Mouse (Mus musculus) heart, embryonic 11.5 days (tissue): Measurements from ENCODE around the gene Rnase2b. TPM values are rescaled to one million over a fixed set of nuclear protein-coding genes. Genes with fewer than 3 reads are reported as not detected.
"Not testable (repeated sequence)": the region's sequence is repeated elsewhere in the genome, so short reads cannot be mapped to it uniquely, and the experiment has no call there.

Source experiments
- ATAC-seq: fragments of 200-750 bp; cut with Nextera tagmentation; replicated peaks from 2 replicates; pipeline ENCODE4 v1.8.0; 2017; ENCODE audit warnings: moderate library complexity; ENCODE audit not compliant: insufficient number of reproducible peaks, low FRiP score, low TSS enrichment
- H3K27ac ChIP-seq: fragments of 300-500 bp; sonication (generic); 2 replicates; pipeline ENCODE4 v1.5.1; 2014; ENCODE audit warnings: mild to moderate bottlenecking, low read depth, low read length
- H3K27me3 ChIP-seq: fragments of 300-500 bp; sonication (generic); 2 replicates; pipeline ENCODE4 v1.6.1; 2014; ENCODE audit warnings: mild to moderate bottlenecking, low read length, mixed read lengths; ENCODE audit not compliant: control insufficient read depth, insufficient read depth
- H3K36me3 ChIP-seq: fragments of 300-500 bp; sonication (generic); 2 replicates; pipeline ENCODE4 v1.6.1; 2014; ENCODE audit warnings: mild to moderate bottlenecking, low read length, moderate library complexity, mixed read lengths; ENCODE audit not compliant: control insufficient read depth, insufficient read depth
- H3K4me1 ChIP-seq: fragments of 300-500 bp; sonication (generic); 2 replicates; pipeline ENCODE4 v1.6.1; 2014; ENCODE audit warnings: low read length; ENCODE audit not compliant: control insufficient read depth, insufficient read depth
- H3K4me2 ChIP-seq: fragments of 300-500 bp; sonication (generic); 2 replicates; pipeline ENCODE4 v1.6.1; 2014; ENCODE audit warnings: mild to moderate bottlenecking, moderate library complexity
- H3K4me3 ChIP-seq: fragments of 300-500 bp; sonication (generic); 2 replicates; pipeline ENCODE4 v1.5.1; 2014; ENCODE audit warnings: low read depth, low read length
- H3K9ac ChIP-seq: fragments of 300-500 bp; sonication (generic); 2 replicates; pipeline ENCODE4 v1.6.1; 2014; ENCODE audit warnings: mild to moderate bottlenecking, low read depth, low read length, moderate library complexity
- H3K9me3 ChIP-seq: fragments of 300-500 bp; sonication (generic); replicated peaks from 2 replicates; pipeline ENCODE4 v1.6.1; 2016; ENCODE audit warnings: low read length; ENCODE audit not compliant: control insufficient read depth
- WGBS: fragments of 180-500 bp; shearing (Covaris S2); extraction: QIAGEN DNeasy Blood & Tissue Kit; methylation state at CpG from one replicate; pipeline ENCODE4 v1.1.7; 2014; ENCODE audit not compliant: insufficient replicate concordance; 5-methylcytosine and 5-hydroxymethylcytosine counted together
- polyA plus RNA-seq: library from polyadenylated mRNA; unstranded; fragments of >200 nt; fragmentation: Nextera tagmentation; extraction: Ambion mirVana; gene quantifications from 2 replicates; pipeline ENCODE4 v1.2.1, GENCODE M21; 2014

The Rnase2b gene
- polyA plus RNA-seq, 1 experiment from 2014 or later, result not detected

- no peak overlapping the region for H3K9ac ChIP-seq
- H3K4me1 ChIP-seq, result no peaks in the 10 kb centered on the region
- 89% methylated on average over 1 of the region's 1 CpGs for WGBS
- H3K4me3 ChIP-seq, result no peak overlapping the region
- no peaks in the 10 kb centered on the region for H3K36me3 ChIP-seq
- no peak overlapping the region for H3K27ac ChIP-seq
- H3K4me2 ChIP-seq, result no peak overlapping the region
- H3K27me3 ChIP-seq, result no peaks in the 10 kb centered on the region
- H3K9me3 ChIP-seq, result no peaks in the 10 kb centered on the region
- ATAC-seq, result no peak
Measured at GRCm38 (mm10) chr14:51157072-51157471, 5.0 kb upstream of the Rnase2b start.

GRCm38 (mm10) chr14:51163323-51163722 lies 1.3 kb downstream of the Rnase2b start:
- H3K27ac ChIP-seq, H3K4me3 ChIP-seq, H3K9ac ChIP-seq, H3K4me2 ChIP-seq, H3K9me3 ChIP-seq, ATAC-seq, H3K4me1 ChIP-seq, H3K27me3 ChIP-seq, H3K36me3 ChIP-seq: not testable (repeated sequence)
- 88% methylated on average over 6 of the region's 6 CpGs for WGBS

- WGBS, result 95% methylated on average over 1 of the region's 1 CpGs
- Histone ChIP-seq H3K4me3 (no peak overlapping the region), H3K9me3 (no peaks in the 10 kb centered on the region; the same call in 1 of the 2 replicates), H3K27me3 (no peaks in the 10 kb centered on the region), H3K9ac (no peak overlapping the region), H3K4me1 (no peaks in the 10 kb centered on the region), H3K36me3 (no peaks in the 10 kb centered on the region), H3K27ac (no peak overlapping the region), H3K4me2 (no peak overlapping the region)
- no peak for ATAC-seq
Measured at GRCm38 (mm10) chr14:51165435-51165834, 3.4 kb downstream of the Rnase2b start.

- ATAC-seq, result no peak
- Histone ChIP-seq H3K4me2 (no peak overlapping the region), H3K36me3 (no peaks in the 10 kb centered on the region), H3K9me3 (no peaks in the 10 kb centered on the region; the same call in 1 of the 2 replicates), H3K4me3 (no peak overlapping the region), H3K27ac (no peak overlapping the region), H3K27me3 (no peaks in the 10 kb centered on the region), H3K4me1 (no peaks in the 10 kb centered on the region), H3K9ac (no peak overlapping the region)
Measured at GRCm38 (mm10) chr14:51166068-51166467, 4.0 kb downstream of the Rnase2b start.

GRCm38 (mm10) chr14:51172095-51172865 lies 10.2 kb downstream of the Rnase2b start:
- H3K9me3 ChIP-seq, ATAC-seq, H3K27me3 ChIP-seq, H3K4me1 ChIP-seq, H3K9ac ChIP-seq, H3K27ac ChIP-seq, H3K36me3 ChIP-seq, H3K4me3 ChIP-seq, H3K4me2 ChIP-seq: not testable (repeated sequence)
- WGBS, result 32% methylated on average over 9 of the region's 9 CpGs

GRCm38 (mm10) chr14:51172947-51173346 lies 10.9 kb downstream of the Rnase2b start:
- H3K4me1 ChIP-seq, H3K36me3 ChIP-seq, H3K4me3 ChIP-seq, H3K27me3 ChIP-seq, H3K9ac ChIP-seq, H3K27ac ChIP-seq, H3K9me3 ChIP-seq, ATAC-seq, H3K4me2 ChIP-seq: not testable (repeated sequence)
- 50% methylated on average over 4 of the region's 4 CpGs for WGBS

- H3K4me3 ChIP-seq, result no peak overlapping the region
- H3K4me1 ChIP-seq, result no peaks in the 10 kb centered on the region; the same call in 1 of the 2 replicates
- no peak overlapping the region for H3K4me2 ChIP-seq
- no peak overlapping the region for H3K27ac ChIP-seq
- H3K9me3 ChIP-seq, result no peaks in the 10 kb centered on the region
- no peak for ATAC-seq
- WGBS, result 77% methylated on average over 4 of the region's 4 CpGs
- H3K36me3 ChIP-seq, result no peaks in the 10 kb centered on the region
- no peak overlapping the region for H3K9ac ChIP-seq
- H3K27me3 ChIP-seq, result no peaks in the 10 kb centered on the region
Measured at GRCm38 (mm10) chr14:51173843-51174242, 11.8 kb downstream of the Rnase2b start.

- not testable (repeated sequence) for H3K4me1 ChIP-seq, ATAC-seq, H3K4me3 ChIP-seq, H3K9ac ChIP-seq, H3K4me2 ChIP-seq, H3K27ac ChIP-seq, H3K36me3 ChIP-seq, H3K27me3 ChIP-seq, H3K9me3 ChIP-seq
- WGBS, result 79% methylated on average over 2 of the region's 2 CpGs
Measured at GRCm38 (mm10) chr14:51181051-51181450, 19.0 kb downstream of the Rnase2b start.

GRCm38 (mm10) chr14:51195681-51196080 lies 33.6 kb downstream of the Rnase2b start:
- no peak overlapping the region for H3K4me3 ChIP-seq
- no peak for ATAC-seq
- no peak overlapping the region for H3K4me2 ChIP-seq
- H3K36me3 ChIP-seq, result no peaks in the 10 kb centered on the region
- H3K27ac ChIP-seq, result no peak overlapping the region
- H3K9ac ChIP-seq, result no peak overlapping the region
- no peaks in the 10 kb centered on the region for H3K9me3 ChIP-seq
- H3K4me1 ChIP-seq, result no peaks in the 10 kb centered on the region
- H3K27me3 ChIP-seq, result no peaks in the 10 kb centered on the region
- 90% methylated on average over 4 of the region's 4 CpGs for WGBS
